In genomic region chr10:69762977-69763376, GRCm38 (mm10) we compare ENCODE assay signal across 31 mouse cellular contexts.
DNase-seq lines count a peak whose midpoint lies in the region; ATAC-seq and TF ChIP-seq lines count a peak whose summit lies in the region.
"Had no signal": no experiment of that assay in that cellular context is flagged by ENCODE, and none has a peak within 500 bp of the region (broad histone marks: within the 10 kb centered on the region; RNA-seq: fewer than 3 reads in every experiment).

No protein-coding gene starts in this region.

- no peaks in the 10 kb centered on the region for H3K36me3 ChIP-seq in midbrain, embryonic 14.5 days (ENCODE audit: control insufficient read depth, insufficient read depth, low read length)
- no peaks in the 10 kb centered on the region for H3K36me3 ChIP-seq in midbrain, embryonic 11.5 days (ENCODE audit: control insufficient read depth, insufficient read depth, low read length)
- H3K36me3 ChIP-seq in forebrain, postnatal 0 days (ENCODE audit: insufficient read depth) = no peaks in the 10 kb centered on the region
- no peaks in the 10 kb centered on the region for H3K36me3 ChIP-seq in neural tube, embryonic 15.5 days
- H3K36me3 ChIP-seq: embryonic facial prominence, embryonic 13.5 days; G1E; heart, embryonic 12.5 days; kidney, embryonic 15.5 days; liver, embryonic 13.5 days had no signal

- no peak overlapping the region for H3K9ac ChIP-seq in midbrain, embryonic 14.5 days (replicated peaks; ENCODE audit: low read length)
- no peak overlapping the region for H3K9ac ChIP-seq in midbrain, embryonic 11.5 days (ENCODE audit: low read length)
- H3K9ac ChIP-seq in forebrain, postnatal 0 days = no peak overlapping the region
- no peak overlapping the region for H3K9ac ChIP-seq in neural tube, embryonic 15.5 days (replicated peaks)
- H3K9ac ChIP-seq: embryonic facial prominence, embryonic 13.5 days; heart, embryonic 12.5 days; kidney, embryonic 15.5 days; liver, embryonic 13.5 days had no signal

- H3K4me2 ChIP-seq in midbrain, embryonic 14.5 days (ENCODE audit: low read length) = no peak overlapping the region
- H3K4me2 ChIP-seq in midbrain, embryonic 11.5 days = no peak overlapping the region
- no peak overlapping the region for H3K4me2 ChIP-seq in forebrain, postnatal 0 days (ENCODE audit: low read depth)
- no peak overlapping the region for H3K4me2 ChIP-seq in neural tube, embryonic 15.5 days
- H3K4me2 ChIP-seq: embryonic facial prominence, embryonic 13.5 days; heart, embryonic 12.5 days; kidney, embryonic 15.5 days; liver, embryonic 13.5 days had no signal

- H3K27me3 ChIP-seq in midbrain, embryonic 14.5 days (ENCODE audit: control insufficient read depth, insufficient read depth, low read length) = no peaks in the 10 kb centered on the region
- H3K27me3 ChIP-seq in midbrain, embryonic 11.5 days (ENCODE audit: control insufficient read depth, insufficient read depth, low read length) = no peaks in the 10 kb centered on the region
- H3K27me3 ChIP-seq in forebrain, postnatal 0 days (ENCODE audit: insufficient read depth, low read length) = no peaks in the 10 kb centered on the region
- H3K27me3 ChIP-seq in neural tube, embryonic 15.5 days (replicated peaks) = no peaks in the 10 kb centered on the region
- H3K27me3 ChIP-seq: CH12.LX; embryonic facial prominence, embryonic 13.5 days; heart, embryonic 12.5 days; kidney, embryonic 15.5 days; liver, embryonic 13.5 days had no signal

- H3K4me3 ChIP-seq in midbrain, embryonic 14.5 days (replicated peaks; ENCODE audit: low read depth, low read length) = no peak overlapping the region
- no peak overlapping the region for H3K4me3 ChIP-seq in midbrain, embryonic 11.5 days (ENCODE audit: low read depth, low read length)
- H3K4me3 ChIP-seq in forebrain, postnatal 0 days (ENCODE audit: low read depth, low read length) = no peak overlapping the region
- H3K4me3 ChIP-seq in neural tube, embryonic 15.5 days (replicated peaks) = no peak overlapping the region
- no peak overlapping the region for H3K4me3 ChIP-seq in gastrocnemius, adult 2 months
- H3K4me3 ChIP-seq: embryonic facial prominence, embryonic 13.5 days; erythroblast, embryonic 14.5 days; heart, embryonic 12.5 days; kidney, embryonic 15.5 days; left cerebral cortex, adult 2 months; liver, embryonic 13.5 days had no signal

- no peak for ATAC-seq in midbrain, embryonic 14.5 days (ENCODE audit: low FRiP score, low TSS enrichment)
- ATAC-seq in midbrain, embryonic 11.5 days (ENCODE audit: low FRiP score) = no peak
- ATAC-seq in forebrain, postnatal 0 days = peak; percentile 50
- ATAC-seq in neural tube, embryonic 15.5 days (ENCODE audit: low FRiP score) = no peak

- no peaks in the 10 kb centered on the region for H3K9me3 ChIP-seq in midbrain, embryonic 14.5 days (ENCODE audit: control insufficient read depth, low read length)
- H3K9me3 ChIP-seq in midbrain, embryonic 11.5 days (ENCODE audit: control insufficient read depth, low read length) = no peaks in the 10 kb centered on the region
- no peaks in the 10 kb centered on the region for H3K9me3 ChIP-seq in forebrain, postnatal 0 days (ENCODE audit: low read length)
- no peaks in the 10 kb centered on the region for H3K9me3 ChIP-seq in neural tube, embryonic 15.5 days (replicated peaks)
- H3K9me3 ChIP-seq: embryonic facial prominence, embryonic 13.5 days; heart, embryonic 12.5 days; kidney, embryonic 15.5 days; liver, embryonic 13.5 days had no signal

- no peak overlapping the region for H3K27ac ChIP-seq in midbrain, embryonic 14.5 days (replicated peaks; ENCODE audit: low read depth, low read length)
- no peak overlapping the region for H3K27ac ChIP-seq in midbrain, embryonic 11.5 days (ENCODE audit: low read depth, low read length)
- peak overlapping the region; percentile 29 for H3K27ac ChIP-seq in forebrain, postnatal 0 days (ENCODE audit: low read depth, low read length)
- H3K27ac ChIP-seq in neural tube, embryonic 15.5 days (replicated peaks) = 0 out of 2 replicates have a peak overlapping the region, but pooled peaks have one; percentile 1
- H3K27ac ChIP-seq in gastrocnemius, adult 2 months = no peak overlapping the region
- H3K27ac ChIP-seq: embryonic facial prominence, embryonic 13.5 days; kidney, embryonic 15.5 days; left cerebral cortex, adult 2 months; liver, embryonic 13.5 days had no signal

- 71% methylated on average over 7 of the region's 7 CpGs for WGBS in midbrain, embryonic 14.5 days
- WGBS in midbrain, embryonic 11.5 days = 77% methylated on average over 7 of the region's 7 CpGs
- 42% methylated on average over 7 of the region's 7 CpGs for WGBS in forebrain, postnatal 0 days
- 58% methylated on average over 7 of the region's 7 CpGs for WGBS in neural tube, embryonic 15.5 days

- peak; percentile 7 for DNase-seq in heart, adult 11 months
- no peak for DNase-seq in heart, postnatal 14 days
- peak; percentile 43 for DNase-seq in midbrain, embryonic 14.5 days
- DNase-seq in midbrain, embryonic 11.5 days (ENCODE audit: low spot score, missing footprints) = no peak
- DNase-seq in forebrain, postnatal 0 days = peak; percentile 46
- no peak for DNase-seq in gastrocnemius, adult 2 months
- DNase-seq: adrenal gland, adult 8-10 months; B cell, adult 2 months; cerebellum, adult 8-10 months; cerebellum, postnatal 36 days; embryo, embryonic 11 days; gastrocnemius, postnatal 14 days; heart, adult 18-20 months; heart, postnatal 10 days; kidney, adult 11 months; kidney, postnatal 4 days; layer of hippocampus, adult 9-11 months; liver, embryonic 13.5 days; lung, adult 2 months; lung, postnatal 14 days; retina, postnatal 1 day; right cerebral cortex, postnatal 25 days; spleen, adult 18-20 months had no signal

- H3K4me1 ChIP-seq in midbrain, embryonic 14.5 days (ENCODE audit: control insufficient read depth, insufficient read depth, low read length) = peaks cover 7% of the 10 kb centered on the region; the same call in 1 of the 2 replicates
- no peaks in the 10 kb centered on the region for H3K4me1 ChIP-seq in midbrain, embryonic 11.5 days (ENCODE audit: control insufficient read depth, insufficient read depth, low read length)
- peaks cover 17% of the 10 kb centered on the region; the same call in 1 of the 2 replicates for H3K4me1 ChIP-seq in forebrain, postnatal 0 days (ENCODE audit: insufficient read depth)
- peaks cover 32% of the 10 kb centered on the region for H3K4me1 ChIP-seq in neural tube, embryonic 15.5 days
- H3K4me1 ChIP-seq: embryonic facial prominence, embryonic 13.5 days; kidney, embryonic 15.5 days; liver, embryonic 13.5 days had no signal

- TF ChIP-seq CTCF in forebrain, postnatal 0 days (IDR thresholded peaks at IDR 0.05; ENCODE audit: low read depth) = no peak
- no peak for TF ChIP-seq CTCF in gastrocnemius, adult 2 months (IDR thresholded peaks at IDR 0.05)

- intact Hi-C loops in heart, postnatal 14 days (cut with DNase I) = no loop called here
- intact Hi-C loops in gastrocnemius, adult 2 months (cut with DNase I) = no loop called here

Comparison
In these comparisons a context has a peak if more than half of its experiments do, and no peak if none do; other contexts are left out.
1. DNase-seq: peak in heart, adult 11 months (single experiment), midbrain, embryonic 14.5 days (single experiment) and forebrain, postnatal 0 days (single experiment); none in heart, postnatal 14 days (0 of 2), midbrain, embryonic 11.5 days (single experiment) and gastrocnemius, adult 2 months (single experiment).
2. H3K27ac ChIP-seq: peak in forebrain, postnatal 0 days (single experiment) and neural tube, embryonic 15.5 days (single experiment); none in midbrain, embryonic 14.5 days (single experiment), midbrain, embryonic 11.5 days (single experiment) and gastrocnemius, adult 2 months (single experiment).